Comparison of ENCODE assay signal across 11 mouse cellular contexts in genomic region chr7:142278183-142278582, GRCm38 (mm10). TPM values are rescaled to one million over a fixed set of nuclear protein-coding genes. Genes with fewer than 3 reads are reported as not detected.
A peak's percentile ranks its signal among the peaks of the same experiment; 100 is the strongest.
DNase-seq lines count a peak whose midpoint lies in the region; ATAC-seq and TF ChIP-seq lines count a peak whose summit lies in the region.
"Not testable (repeated sequence)": the region's sequence is repeated elsewhere in the genome, so short reads cannot be mapped to it uniquely, and the experiment has no call there.
"Had no signal": no experiment of that assay in that cellular context is flagged by ENCODE, and none has a peak within 500 bp of the region (broad histone marks: within the 10 kb centered on the region; RNA-seq: fewer than 3 reads in every experiment).

No protein-coding gene starts in this region.

- not testable (repeated sequence) for H3K4me2 ChIP-seq in forebrain, postnatal 0 days (ENCODE audit: low read depth); hindbrain, postnatal 0 days (ENCODE audit: low read depth, low read length)

- H3K27me3 ChIP-seq in forebrain, postnatal 0 days (ENCODE audit: insufficient read depth, low read length); hindbrain, postnatal 0 days (ENCODE audit: insufficient read depth, low read length): not testable (repeated sequence)

- not testable (repeated sequence) for H3K9me3 ChIP-seq in forebrain, postnatal 0 days (ENCODE audit: low read length); hindbrain, postnatal 0 days (ENCODE audit: low read length)

- not testable (repeated sequence) for H3K27ac ChIP-seq in forebrain, postnatal 0 days (ENCODE audit: low read depth, low read length); hindbrain, postnatal 0 days; left cerebral cortex, adult 2 months

- not testable (repeated sequence) for H3K4me1 ChIP-seq in forebrain, postnatal 0 days (ENCODE audit: insufficient read depth); hindbrain, postnatal 0 days (ENCODE audit: insufficient read depth, low read length)

- not testable (repeated sequence) for H3K4me3 ChIP-seq in forebrain, postnatal 0 days (ENCODE audit: low read depth, low read length); hindbrain, postnatal 0 days (ENCODE audit: low read length); left cerebral cortex, adult 2 months

- intact Hi-C loops in left cerebral cortex, adult 2 months (cut with DNase I) = not testable (repeated sequence)

- 1% methylated on average over 3 of the region's 3 CpGs for WGBS in forebrain, postnatal 0 days
- WGBS in hindbrain, postnatal 0 days = 0% methylated on average over 3 of the region's 3 CpGs

- not testable (repeated sequence) for H3K36me3 ChIP-seq in forebrain, postnatal 0 days (ENCODE audit: insufficient read depth); hindbrain, postnatal 0 days (ENCODE audit: insufficient read depth, low read length)

- peak; percentile 77 for DNase-seq in NIH3T3 (ENCODE audit: low read depth)
- DNase-seq in cerebellum, adult 8-10 months = peak; percentile 47
- DNase-seq in forebrain, postnatal 0 days = peak; percentile 74
- DNase-seq in hindbrain, postnatal 0 days (ENCODE audit: low spot score) = peak; percentile 79
- peak; percentile 54 to 71 for DNase-seq in left cerebral cortex, adult 2 months (ENCODE audit: extremely low spot score in 1 of 2, low spot score in 2 of 2)
- DNase-seq in right cerebral cortex, postnatal 14 days = peak; percentile 80
- peak; percentile 53 to 80 for DNase-seq in urinary bladder, postnatal 4 days (ENCODE audit: low spot score in 2 of 2)

- peak; percentile 74 for TF ChIP-seq CTCF in forebrain, postnatal 0 days (IDR thresholded peaks at IDR 0.05; ENCODE audit: low read depth)
- TF ChIP-seq CTCF in hindbrain, postnatal 0 days (IDR thresholded peaks at IDR 0.05; ENCODE audit: low read depth) = peak; percentile 77
- TF ChIP-seq CTCF in left cerebral cortex, adult 2 months (IDR thresholded peaks at IDR 0.05) = peak; percentile 59

- peak; percentile 67 for ATAC-seq in forebrain, postnatal 0 days
- ATAC-seq in hindbrain, postnatal 0 days = peak; percentile 68; the same call in 1 of the 2 replicates
- ATAC-seq in megakaryocyte-erythroid progenitor cell, adult 5-6 weeks (replicated peaks; ENCODE audit: low FRiP score, low TSS enrichment, poor library complexity, severe bottlenecking) = peak; percentile 86

- H3K9ac ChIP-seq in forebrain, postnatal 0 days; hindbrain, postnatal 0 days (replicated peaks; ENCODE audit: low read length): not testable (repeated sequence)

RNA-seq across cellular contexts. Expression of gene Gm4559, which starts 4.0 kb away (rescaled TPM):
- not detected in 2 replicates for total RNA-seq in forebrain, postnatal 0 days (2014; rRNA removed)
- not detected in 2 replicates for polyA plus RNA-seq in forebrain, postnatal 0 days (2015; fragmentation: Nextera tagmentation; extraction: Ambion mirVana)
- total RNA-seq in hindbrain, postnatal 0 days (2014; rRNA removed) = not detected in 2 replicates
- not detected in 2 replicates for polyA plus RNA-seq in hindbrain, postnatal 0 days (2015; fragmentation: Nextera tagmentation; extraction: Ambion mirVana)
- not detected for total RNA-seq in left cerebral cortex, adult 2 months (2021)
- not detected in 2 replicates for total RNA-seq in megakaryocyte-erythroid progenitor cell, adult 5-6 weeks (2014; fragmentation: Nextera tagmentation)
- total RNA-seq in megakaryocyte-erythroid progenitor cell, adult 5-6 weeks (2017) = not detected in 2 replicates
- polyA plus RNA-seq: erythroblast, embryonic 14.5 days; kidney, embryonic 16.5 days; neural tube, embryonic 15.5 days had no signal

RNA-seq across cellular contexts. Expression of gene Krtap5-1, which starts 18.7 kb away (rescaled TPM):
- not detected in 2 replicates for total RNA-seq in forebrain, postnatal 0 days (2014; rRNA removed)
- polyA plus RNA-seq in forebrain, postnatal 0 days (2015; fragmentation: Nextera tagmentation; extraction: Ambion mirVana) = not detected in 2 replicates
- total RNA-seq in hindbrain, postnatal 0 days (2014; rRNA removed) = not detected in 2 replicates
- polyA plus RNA-seq in hindbrain, postnatal 0 days (2015; fragmentation: Nextera tagmentation; extraction: Ambion mirVana) = not detected in 2 replicates
- not detected for total RNA-seq in left cerebral cortex, adult 2 months (2021)
- total RNA-seq in megakaryocyte-erythroid progenitor cell, adult 5-6 weeks (2014; fragmentation: Nextera tagmentation) = not detected in 2 replicates
- not detected in 2 replicates for total RNA-seq in megakaryocyte-erythroid progenitor cell, adult 5-6 weeks (2017)
- polyA plus RNA-seq: erythroblast, embryonic 14.5 days; kidney, embryonic 16.5 days; neural tube, embryonic 15.5 days had no signal

RNA-seq across cellular contexts. Expression of gene Gm2431, which starts 20.0 kb away (rescaled TPM):
- total RNA-seq in forebrain, postnatal 0 days (2014; rRNA removed) = not detected in 2 replicates
- polyA plus RNA-seq in forebrain, postnatal 0 days (2015; fragmentation: Nextera tagmentation; extraction: Ambion mirVana) = not detected in 2 replicates
- not detected in 2 replicates for total RNA-seq in hindbrain, postnatal 0 days (2014; rRNA removed)
- not detected in 2 replicates for polyA plus RNA-seq in hindbrain, postnatal 0 days (2015; fragmentation: Nextera tagmentation; extraction: Ambion mirVana)
- total RNA-seq in left cerebral cortex, adult 2 months (2021) = not detected
- not detected in 2 replicates for total RNA-seq in megakaryocyte-erythroid progenitor cell, adult 5-6 weeks (2014; fragmentation: Nextera tagmentation)
- total RNA-seq in megakaryocyte-erythroid progenitor cell, adult 5-6 weeks (2017) = not detected in 2 replicates
- polyA plus RNA-seq: erythroblast, embryonic 14.5 days; kidney, embryonic 16.5 days; neural tube, embryonic 15.5 days had no signal

RNA-seq across cellular contexts. Expression of gene Krtap5-4, which starts 25.2 kb away (rescaled TPM):
- not detected in 2 replicates for total RNA-seq in forebrain, postnatal 0 days (2014; rRNA removed)
- not detected in 2 replicates for polyA plus RNA-seq in forebrain, postnatal 0 days (2015; fragmentation: Nextera tagmentation; extraction: Ambion mirVana)
- total RNA-seq in hindbrain, postnatal 0 days (2014; rRNA removed) = not detected in 2 replicates
- polyA plus RNA-seq in hindbrain, postnatal 0 days (2015; fragmentation: Nextera tagmentation; extraction: Ambion mirVana) = not detected in 2 replicates
- not detected for total RNA-seq in left cerebral cortex, adult 2 months (2021)
- not detected in 2 replicates for total RNA-seq in megakaryocyte-erythroid progenitor cell, adult 5-6 weeks (2014; fragmentation: Nextera tagmentation)
- total RNA-seq in megakaryocyte-erythroid progenitor cell, adult 5-6 weeks (2017) = not detected in 2 replicates
- polyA plus RNA-seq: erythroblast, embryonic 14.5 days; kidney, embryonic 16.5 days; neural tube, embryonic 15.5 days had no signal

RNA-seq across cellular contexts. Expression of gene Gm40460, which starts 37.3 kb away (rescaled TPM):
- not detected in 2 replicates for total RNA-seq in forebrain, postnatal 0 days (2014; rRNA removed)
- polyA plus RNA-seq in forebrain, postnatal 0 days (2015; fragmentation: Nextera tagmentation; extraction: Ambion mirVana) = not detected in 2 replicates
- total RNA-seq in hindbrain, postnatal 0 days (2014; rRNA removed) = not detected in 2 replicates
- not detected in 2 replicates for polyA plus RNA-seq in hindbrain, postnatal 0 days (2015; fragmentation: Nextera tagmentation; extraction: Ambion mirVana)
- not detected for total RNA-seq in left cerebral cortex, adult 2 months (2021)
- total RNA-seq in megakaryocyte-erythroid progenitor cell, adult 5-6 weeks (2014; fragmentation: Nextera tagmentation) = not detected in 2 replicates
- not detected in 2 replicates for total RNA-seq in megakaryocyte-erythroid progenitor cell, adult 5-6 weeks (2017)
- polyA plus RNA-seq: erythroblast, embryonic 14.5 days; kidney, embryonic 16.5 days; neural tube, embryonic 15.5 days had no signal
